Mouse (Mus musculus) hindbrain, embryonic 10.5 days (tissue): ENCODE data around the gene Gpatch3. TPM values are rescaled to one million over a fixed set of nuclear protein-coding genes. Genes with fewer than 3 reads are reported as not detected.
A peak's percentile ranks its signal among the peaks of the same experiment; 100 is the strongest.

Experiments
- DNase-seq: peaks from one replicate; pipeline ENCODE4 v3.0.0-alpha.2; 2017; ENCODE audit warnings: low spot score
- H3K27ac ChIP-seq: fragments of 300-500 bp; sonication (generic); 2 replicates; pipeline ENCODE4 v1.5.1; 2016; ENCODE audit warnings: mild to moderate bottlenecking, moderate library complexity
- H3K27me3 ChIP-seq: fragments of 300-500 bp; sonication (generic); 2 replicates; pipeline ENCODE4 v1.6.1; 2016; ENCODE audit warnings: mild to moderate bottlenecking; ENCODE audit not compliant: poor library complexity, insufficient read depth, severe bottlenecking
- H3K36me3 ChIP-seq: fragments of 300-500 bp; sonication (generic); 2 replicates; pipeline ENCODE4 v1.6.1; 2016; ENCODE audit warnings: mild to moderate bottlenecking, moderate library complexity
- H3K4me1 ChIP-seq: fragments of 300-500 bp; sonication (generic); replicated peaks from 2 replicates; pipeline ENCODE4 v1.6.1; 2016; ENCODE audit warnings: mild to moderate bottlenecking
- H3K4me3 ChIP-seq: fragments of 300-500 bp; sonication (generic); 2 replicates; pipeline ENCODE4 v1.5.1; 2016; ENCODE audit warnings: mild to moderate bottlenecking, moderate library complexity
- H3K9me3 ChIP-seq: fragments of 300-500 bp; sonication (generic); 2 replicates; pipeline ENCODE4 v1.6.1; 2016; ENCODE audit warnings: mild to moderate bottlenecking, moderate library complexity
- WGBS: fragments of 180-500 bp; shearing (Covaris S2); methylation state at CpG from one replicate; pipeline ENCODE4 v1.1.7; 2016; 5-methylcytosine and 5-hydroxymethylcytosine counted together
- polyA plus RNA-seq: library from polyadenylated mRNA; unstranded; fragments of >200 nt; fragmentation: Nextera tagmentation; extraction: Ambion mirVana; gene quantifications from 2 replicates; pipeline ENCODE4 v1.2.1, GENCODE M21; 2016

The Gpatch3 gene
- polyA plus RNA-seq, 1 experiment from 2014 or later: 10.8 TPM

DNA sequence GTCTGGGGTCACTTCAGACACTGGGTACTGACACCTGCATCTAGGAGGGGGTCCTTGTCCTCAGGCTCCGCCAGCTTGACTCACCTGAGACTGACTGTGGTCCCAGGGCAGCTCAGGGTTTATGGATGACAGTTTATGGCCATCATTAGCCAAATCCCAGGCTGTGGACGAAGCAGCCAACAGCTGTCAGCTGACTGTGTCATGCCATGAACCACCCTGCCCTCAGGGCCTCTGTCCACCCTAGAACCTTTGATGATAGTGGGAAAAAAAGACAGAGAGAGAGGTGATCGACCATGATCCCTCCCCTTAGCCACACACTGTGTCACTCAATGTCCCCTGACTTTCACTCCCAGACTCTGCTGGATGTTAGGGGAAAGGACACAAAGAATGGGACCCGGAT lies 12.9 kb upstream of the Gpatch3 start:
- H3K27me3 ChIP-seq: no peaks in the 10 kb centered on the region
- no peak for DNase-seq
- no peak overlapping the region for H3K4me3 ChIP-seq
- WGBS: 70% methylated on average over 4 of the region's 4 CpGs
- H3K4me1 ChIP-seq: peaks cover 9% of the 10 kb centered on the region
- H3K36me3 ChIP-seq: no peaks in the 10 kb centered on the region
- no peak overlapping the region for H3K27ac ChIP-seq
- peaks cover 7% of the 10 kb centered on the region; the same call in 1 of the 2 replicates for H3K9me3 ChIP-seq

DNA sequence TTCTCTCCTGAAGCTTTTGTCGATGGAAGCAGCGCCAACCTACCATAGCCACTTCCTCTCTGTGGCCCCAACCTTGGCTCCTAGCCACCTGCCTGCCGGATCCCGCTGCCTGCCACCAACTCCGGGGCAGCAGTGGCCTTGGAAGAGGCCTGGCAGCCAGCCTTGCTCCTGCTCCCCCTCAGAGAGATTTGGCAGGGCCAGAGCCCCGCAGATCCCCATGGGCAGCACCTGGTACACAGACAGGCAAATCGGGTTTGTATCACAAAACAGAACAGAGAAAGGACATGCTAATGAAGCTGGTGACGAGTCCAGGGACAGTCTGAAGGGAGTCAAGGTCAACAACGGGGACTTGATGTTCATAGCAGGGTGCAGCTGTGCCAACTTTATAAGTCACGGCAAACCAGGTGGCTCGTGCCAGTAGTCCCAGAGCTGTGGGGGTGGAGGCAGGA lies 11.4 kb upstream of the Gpatch3 start:
- Histone ChIP-seq H3K4me3 (no peak overlapping the region), H3K27me3 (no peaks in the 10 kb centered on the region), H3K36me3 (no peaks in the 10 kb centered on the region), H3K4me1 (no peaks in the 10 kb centered on the region), H3K9me3 (peaks cover 7% of the 10 kb centered on the region; the same call in 1 of the 2 replicates), H3K27ac (no peak overlapping the region)
- DNase-seq: no peak
- WGBS: 79% methylated on average over 11 of the region's 11 CpGs

DNA sequence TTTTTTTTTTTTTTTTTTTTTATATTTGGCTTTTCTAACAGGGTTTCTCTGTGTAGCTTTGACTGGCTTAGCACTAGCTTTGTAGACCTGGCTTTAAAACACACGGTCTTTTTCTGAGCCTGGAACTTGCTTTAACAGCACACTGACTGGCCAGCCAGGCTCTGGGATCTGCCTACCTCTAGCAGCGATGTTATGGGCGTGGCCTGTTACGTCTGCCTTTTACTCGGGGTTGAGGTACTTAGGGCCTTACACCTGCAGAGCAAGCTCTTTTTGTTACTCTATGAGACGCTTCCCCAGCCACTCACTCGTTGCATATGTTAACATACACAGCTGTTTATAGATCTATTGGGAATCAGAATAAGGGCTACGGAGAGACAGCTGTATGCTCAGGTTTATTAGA lies 7.3 kb upstream of the Gpatch3 start:
- WGBS: 26% methylated on average over 8 of the region's 8 CpGs
- no peaks in the 10 kb centered on the region for H3K36me3 ChIP-seq
- DNase-seq: no peak
- H3K4me1 ChIP-seq: peaks cover 3% of the 10 kb centered on the region; the same call in 1 of the 2 replicates
- no peak overlapping the region for H3K27ac ChIP-seq
- no peak overlapping the region for H3K4me3 ChIP-seq
- no peaks in the 10 kb centered on the region for H3K27me3 ChIP-seq
- H3K9me3 ChIP-seq: peaks cover 7% of the 10 kb centered on the region; the same call in 1 of the 2 replicates

DNA sequence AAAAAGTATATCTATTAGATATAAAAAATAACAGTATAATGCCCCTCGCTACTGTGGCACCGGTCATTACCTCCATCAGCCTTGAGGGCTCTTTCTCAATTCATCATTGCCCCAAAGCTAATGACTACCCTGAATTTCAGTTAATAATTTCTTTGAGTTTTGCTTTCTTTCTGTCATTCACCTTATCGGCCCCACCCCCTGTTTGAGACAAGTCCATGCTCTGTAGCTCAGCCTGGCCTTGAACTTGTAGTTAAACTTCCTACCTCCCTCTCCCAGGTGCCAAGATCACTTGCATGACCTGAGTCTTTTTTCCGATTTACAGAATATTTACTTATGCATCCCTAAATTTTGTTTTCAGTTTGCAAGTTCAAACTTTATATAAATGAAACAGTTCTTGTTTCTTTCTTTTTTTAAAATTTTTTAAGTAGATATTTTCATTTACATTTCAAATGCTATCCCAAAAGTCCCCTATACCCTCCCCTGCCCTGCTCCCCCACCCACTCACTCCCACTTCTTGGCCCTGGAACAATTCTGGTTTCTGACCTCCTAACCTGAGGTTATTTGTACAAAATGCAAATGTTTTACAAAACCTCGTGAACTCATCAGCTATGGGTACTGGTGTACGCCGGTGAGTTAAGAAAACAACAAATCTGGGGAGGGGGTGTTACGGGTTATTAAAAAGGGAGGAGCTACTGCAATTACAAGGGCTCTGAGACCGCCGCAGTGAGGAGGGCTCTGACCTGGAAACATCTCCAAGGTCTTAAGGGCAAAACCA lies 5.1 kb upstream of the Gpatch3 start:
- H3K36me3 ChIP-seq: no peaks in the 10 kb centered on the region
- WGBS: 77% methylated on average over 10 of the region's 10 CpGs
- no peak for DNase-seq
- no peak overlapping the region for H3K4me3 ChIP-seq
- peaks cover 9% of the 10 kb centered on the region for H3K4me1 ChIP-seq
- H3K9me3 ChIP-seq: peaks cover 1% of the 10 kb centered on the region; the same call in 1 of the 2 replicates
- H3K27ac ChIP-seq: no peak overlapping the region
- no peaks in the 10 kb centered on the region for H3K27me3 ChIP-seq

DNA sequence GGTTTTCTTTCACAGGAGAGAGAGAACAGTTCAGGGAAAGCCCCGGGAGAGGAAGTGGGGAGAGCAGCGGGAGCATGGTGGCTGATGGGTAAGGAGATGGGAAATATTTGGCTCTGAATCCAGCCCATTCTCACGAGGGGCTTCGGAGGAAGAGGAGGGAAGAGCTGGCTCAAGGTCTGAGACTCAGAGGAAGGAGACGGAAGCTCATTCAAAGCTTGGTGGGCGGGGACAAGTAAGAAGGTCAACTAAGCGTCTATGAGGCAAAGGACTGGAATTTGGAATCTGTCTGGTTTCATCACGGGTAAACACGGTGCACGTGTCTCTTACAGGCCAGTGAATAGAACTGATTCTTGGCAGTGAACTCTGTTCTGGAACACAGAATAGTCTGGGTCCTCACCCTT lies 4.5 kb upstream of the Gpatch3 start:
- Histone ChIP-seq H3K4me3 (no peak overlapping the region), H3K27ac (no peak overlapping the region), H3K4me1 (peaks cover 13% of the 10 kb centered on the region), H3K27me3 (no peaks in the 10 kb centered on the region), H3K36me3 (no peaks in the 10 kb centered on the region), H3K9me3 (no peaks in the 10 kb centered on the region)
- 60% methylated on average over 10 of the region's 10 CpGs for WGBS
- no peak for DNase-seq

DNA sequence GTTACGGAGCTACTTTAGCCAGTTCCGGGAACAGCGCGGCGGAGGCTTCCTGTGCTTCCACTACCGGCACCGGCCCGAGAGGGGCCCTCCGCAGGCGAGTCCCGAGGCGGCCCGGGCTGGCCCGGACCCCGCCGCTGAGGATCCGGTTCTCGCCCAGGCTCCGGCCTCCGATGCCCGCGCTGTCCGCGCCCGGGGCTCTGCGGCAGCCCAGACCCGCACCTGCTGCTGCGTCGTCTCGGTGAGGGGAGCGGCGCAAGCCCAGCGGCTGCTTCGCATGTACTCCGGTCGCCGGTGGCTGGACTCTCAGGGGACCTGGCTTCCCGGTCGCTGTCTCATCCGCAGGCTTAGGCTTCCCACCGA lies 278 bp downstream of the Gpatch3 start:
- WGBS: under 1% methylated on average over 41 of the region's 41 CpGs
- peaks cover 23% of the 10 kb centered on the region for H3K36me3 ChIP-seq

DNA sequence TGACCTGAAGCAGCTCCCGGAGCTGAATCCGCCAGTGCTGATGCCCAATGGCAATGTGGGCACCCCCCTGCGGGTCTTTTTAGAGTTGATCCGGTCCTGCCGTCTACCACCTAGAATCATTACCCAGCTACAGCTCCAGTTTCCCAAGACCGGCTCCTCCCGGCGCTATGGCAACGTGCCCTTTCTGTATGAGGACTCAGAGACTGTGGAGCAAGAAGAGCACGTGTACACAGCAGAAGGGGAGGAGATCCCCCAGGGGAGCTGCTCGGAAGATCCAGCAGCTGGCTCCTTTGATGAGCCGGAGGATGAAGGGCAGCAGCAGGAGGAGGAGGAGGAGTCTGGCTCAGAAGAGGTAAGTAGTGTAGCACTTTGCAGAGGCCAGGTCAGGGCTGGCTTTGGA lies 3.4 kb downstream of the Gpatch3 start:
- peaks cover 22% of the 10 kb centered on the region for H3K4me1 ChIP-seq
- no peaks in the 10 kb centered on the region for H3K27me3 ChIP-seq
- H3K27ac ChIP-seq: no peak overlapping the region
- no peak overlapping the region for H3K4me3 ChIP-seq
- DNase-seq: no peak
- H3K36me3 ChIP-seq: peaks cover 54% of the 10 kb centered on the region
- WGBS: 74% methylated on average over 12 of the region's 12 CpGs
- no peaks in the 10 kb centered on the region for H3K9me3 ChIP-seq

More for the DNA sequence above, 278 bp downstream of the Gpatch3 start:
- H3K9me3 ChIP-seq: no peaks in the 10 kb centered on the region
- peaks cover 23% of the 10 kb centered on the region for H3K4me1 ChIP-seq
- no peak for DNase-seq
- peak overlapping the region; percentile 100 for H3K4me3 ChIP-seq
- no peaks in the 10 kb centered on the region for H3K27me3 ChIP-seq
- H3K27ac ChIP-seq: peak overlapping the region; percentile 93

DNA sequence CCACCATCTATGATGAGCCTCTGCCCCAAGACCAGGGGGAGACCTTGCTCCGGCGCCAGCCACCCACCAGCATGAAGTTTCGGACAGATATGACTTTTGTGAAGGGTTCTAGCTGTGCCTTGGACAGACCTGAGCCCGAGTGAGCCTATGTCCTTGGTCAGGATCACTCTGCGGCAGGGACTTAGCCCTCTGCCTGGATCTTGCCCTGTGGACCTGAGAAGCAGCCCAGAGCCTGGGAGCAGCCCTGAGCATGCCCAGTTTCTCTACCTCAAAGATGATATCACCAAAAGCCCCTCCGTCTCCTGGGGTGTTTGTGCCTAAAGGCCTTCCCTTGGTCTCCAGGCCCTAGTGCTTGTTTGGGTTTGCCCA lies 9.1 kb downstream of the Gpatch3 start:
- DNase-seq: no peak
- Histone ChIP-seq H3K27ac (peak overlapping the region; percentile 86), H3K36me3 (peaks cover 79% of the 10 kb centered on the region), H3K4me1 (peaks cover 33% of the 10 kb centered on the region), H3K4me3 (peak overlapping the region; percentile 88), H3K9me3 (no peaks in the 10 kb centered on the region), H3K27me3 (no peaks in the 10 kb centered on the region)
- 59% methylated on average over 6 of the region's 6 CpGs for WGBS

DNA sequence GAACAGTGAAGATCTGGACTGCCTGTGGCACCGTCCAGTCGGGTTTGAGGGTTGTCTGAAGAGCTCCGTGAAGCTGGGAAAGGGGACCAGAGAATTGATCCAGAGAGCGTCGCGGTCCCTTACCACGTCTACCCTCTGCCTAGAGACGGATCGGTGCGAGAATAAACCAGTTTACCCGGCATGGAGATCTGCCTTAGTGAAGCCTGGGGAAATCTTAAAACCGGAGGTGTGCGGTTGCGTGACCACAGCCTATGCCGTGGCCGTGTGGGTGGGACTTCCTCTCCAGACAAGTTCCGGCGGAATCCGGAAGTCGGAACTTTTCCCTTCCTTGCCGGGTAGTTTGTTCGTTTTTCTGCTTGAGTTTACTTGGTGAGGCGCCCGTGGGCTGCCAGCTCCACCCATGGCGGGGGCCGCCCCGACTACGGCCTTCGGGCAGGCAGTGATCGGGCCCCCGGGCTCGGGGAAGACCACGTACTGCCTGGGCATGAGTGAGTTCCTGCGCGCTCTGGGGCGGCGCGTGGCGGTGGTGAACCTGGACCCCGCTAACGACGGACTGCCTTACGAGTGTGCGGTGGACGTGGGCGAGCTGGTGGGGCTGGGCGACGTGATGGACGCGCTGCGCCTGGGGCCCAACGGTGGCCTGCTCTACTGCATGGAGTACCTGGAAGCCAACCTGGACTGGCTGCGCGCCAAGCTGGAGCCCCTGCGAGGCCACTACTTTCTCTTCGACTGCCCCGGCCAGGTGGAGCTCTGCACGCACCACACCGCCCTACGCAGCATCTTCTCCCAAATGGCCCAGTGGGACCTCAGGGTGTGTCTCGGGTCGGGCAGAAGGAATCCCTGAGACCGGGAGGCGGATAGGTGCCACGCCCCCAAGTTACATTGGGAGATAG lies 9.8 kb downstream of the Gpatch3 start, which contains the start of gene Gpn2:
Gpn2 (plus strand) TSS at position 304 of the 893 bp plus-strand sequence.
- Histone ChIP-seq H3K27ac (peak within 1 kb of the TSS; percentile 86), H3K36me3 (peaks cover 79% of the 10 kb centered on the region), H3K9me3 (no peaks in the 10 kb centered on the region), H3K27me3 (no peaks in the 10 kb centered on the region), H3K4me1 (peaks cover 33% of the 10 kb centered on the region), H3K4me3 (peak within 1 kb of the TSS; percentile 88)
- peak; percentile 81 for DNase-seq
- WGBS: 2% methylated on average over 65 of the region's 65 CpGs

DNA sequence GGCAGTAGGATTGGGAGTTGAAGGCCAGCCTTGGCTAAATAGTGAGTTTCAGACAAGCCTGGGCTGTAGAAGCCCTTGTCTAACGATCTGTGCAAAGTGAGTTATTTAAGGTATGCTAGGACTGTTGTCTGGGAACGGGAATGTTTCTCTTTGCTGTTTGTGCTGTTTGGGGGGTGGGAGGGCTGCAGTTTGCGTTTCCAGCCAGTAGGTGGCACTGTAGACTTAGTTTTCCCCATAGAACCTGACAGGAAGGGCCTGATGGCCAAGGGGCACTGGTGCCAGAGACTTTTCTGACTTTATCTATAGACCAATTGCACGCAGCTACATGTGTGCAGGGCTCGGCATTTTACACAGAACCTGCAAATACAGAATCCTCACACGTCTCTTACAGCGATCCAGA lies 18.0 kb downstream of the Gpatch3 start:
- 34% methylated on average over 7 of the region's 7 CpGs for WGBS
- no peak overlapping the region for H3K27ac ChIP-seq
- no peaks in the 10 kb centered on the region for H3K9me3 ChIP-seq
- H3K4me3 ChIP-seq: no peak overlapping the region
- H3K36me3 ChIP-seq: peaks cover 59% of the 10 kb centered on the region
- DNase-seq: peak; percentile 83
- peaks cover 11% of the 10 kb centered on the region for H3K4me1 ChIP-seq
- H3K27me3 ChIP-seq: peaks cover 8% of the 10 kb centered on the region; the same call in 1 of the 2 replicates

DNA sequence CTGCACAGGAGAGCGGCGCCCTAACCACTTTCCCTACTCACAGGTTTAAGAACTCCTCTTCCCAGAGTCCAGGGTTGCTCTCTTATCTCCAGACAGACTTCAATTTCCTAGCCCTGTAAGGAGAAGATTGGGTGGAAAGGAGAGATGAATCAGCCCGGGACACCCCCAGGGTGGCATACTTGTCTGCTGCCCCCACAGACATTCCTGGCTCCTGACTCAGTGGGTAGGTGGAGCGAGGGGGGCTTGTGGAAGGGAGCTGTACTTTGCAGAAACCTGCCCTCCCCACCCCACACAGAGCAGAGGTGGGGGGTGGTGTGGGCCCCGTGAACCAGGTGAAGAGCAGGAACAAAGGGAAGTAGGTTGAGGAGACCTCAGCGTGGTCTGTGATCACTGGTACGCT lies 21.0 kb downstream of the Gpatch3 start:
- peaks cover 29% of the 10 kb centered on the region for H3K36me3 ChIP-seq
- 72% methylated on average over 7 of the region's 7 CpGs for WGBS

DNA sequence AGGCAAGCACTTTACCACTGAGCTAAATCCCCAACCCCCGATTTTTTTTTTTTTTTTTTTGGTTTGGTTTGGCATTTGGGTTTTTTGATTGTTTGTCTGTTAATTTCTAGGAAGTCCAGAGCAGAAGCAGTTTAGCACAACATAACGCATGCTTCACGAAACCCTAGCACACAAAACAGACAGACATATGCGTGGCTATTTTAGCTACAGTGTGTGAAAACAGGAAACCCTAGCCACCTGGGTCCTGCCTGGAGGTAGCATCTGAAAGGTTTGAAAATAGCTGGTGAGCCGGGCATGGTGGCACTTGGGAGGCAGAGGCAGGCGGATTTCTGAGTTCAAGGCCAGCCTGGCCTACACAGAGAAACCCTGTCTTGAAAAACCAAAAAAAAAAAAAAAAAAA lies 21.5 kb downstream of the Gpatch3 start:
- H3K4me1 ChIP-seq: peaks cover 24% of the 10 kb centered on the region
- H3K4me3 ChIP-seq: no peak overlapping the region
- no peaks in the 10 kb centered on the region for H3K9me3 ChIP-seq
- H3K27ac ChIP-seq: no peak overlapping the region
- H3K36me3 ChIP-seq: peaks cover 24% of the 10 kb centered on the region
- H3K27me3 ChIP-seq: peaks cover 42% of the 10 kb centered on the region
- 83% methylated on average over 6 of the region's 6 CpGs for WGBS
- DNase-seq: no peak

More for the DNA sequence above, 21.0 kb downstream of the Gpatch3 start:
- Histone ChIP-seq H3K9me3 (no peaks in the 10 kb centered on the region), H3K4me3 (no peak overlapping the region), H3K4me1 (peaks cover 24% of the 10 kb centered on the region), H3K27me3 (peaks cover 37% of the 10 kb centered on the region), H3K27ac (no peak overlapping the region; the same call in 1 of the 2 replicates)
- DNase-seq: no peak

DNA sequence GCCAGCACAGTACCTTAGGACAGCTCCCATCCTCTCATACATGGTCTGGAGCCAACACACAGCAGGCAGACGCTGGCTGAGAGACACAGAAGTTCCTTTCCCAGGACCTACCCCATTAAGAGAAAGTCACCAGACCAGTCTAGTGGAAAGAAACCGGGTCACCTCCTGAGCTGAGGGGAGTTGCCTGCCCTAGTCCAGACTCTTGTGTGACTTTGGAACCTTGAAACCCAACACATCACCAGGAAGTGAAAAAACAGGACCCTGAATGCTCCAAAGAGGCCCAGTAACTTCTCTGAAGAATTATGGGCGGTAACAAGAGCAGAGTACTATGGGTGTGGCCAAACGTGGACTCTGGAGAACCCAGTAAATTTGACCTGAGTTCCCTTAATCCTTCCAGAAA lies 24.1 kb downstream of the Gpatch3 start:
- peaks cover 67% of the 10 kb centered on the region for H3K27me3 ChIP-seq

More for the DNA sequence above, 24.1 kb downstream of the Gpatch3 start:
- Histone ChIP-seq H3K9me3 (no peaks in the 10 kb centered on the region), H3K4me1 (peaks cover 30% of the 10 kb centered on the region), H3K27ac (no peak overlapping the region), H3K36me3 (peaks cover 4% of the 10 kb centered on the region), H3K4me3 (no peak overlapping the region; the same call in 1 of the 2 replicates)
- WGBS: 45% methylated on average over 4 of the region's 4 CpGs
- DNase-seq: no peak
